Mouse (Mus musculus) bone marrow macrophage, adult 2 months (primary cell): ENCODE data around the gene Gm11559. TPM values are rescaled to one million over a fixed set of nuclear protein-coding genes. Genes with fewer than 3 reads are reported as not detected.

Experiments
- H3K27ac ChIP-seq: 2 replicates; pipeline ENCODE4 v1.5.1; 2012; ENCODE audit warnings: low read depth, low read length; ENCODE audit not compliant: insufficient read depth
- H3K4me1 ChIP-seq: 2 replicates; pipeline ENCODE4 v1.6.1; 2012; ENCODE audit warnings: low read length; ENCODE audit not compliant: control insufficient read depth, insufficient read depth
- H3K4me3 ChIP-seq: 2 replicates; pipeline ENCODE4 v1.5.1; 2012; ENCODE audit warnings: mild to moderate bottlenecking, low read length, moderate library complexity; ENCODE audit not compliant: insufficient read depth
- CTCF ChIP-seq: IDR thresholded peaks from 2 replicates; pipeline ENCODE4 v1.5.1; 2012; ENCODE audit warnings: low read depth, mild to moderate bottlenecking, low read length, moderate library complexity
- POLR2A ChIP-seq: IDR thresholded peaks from 2 replicates; pipeline ENCODE4 v1.6.1; 2012; ENCODE audit warnings: mild to moderate bottlenecking, low read depth, low read length, borderline replicate concordance
- polyA plus RNA-seq: library from polyadenylated mRNA; stranded (reverse); fragments of >200 nt; gene quantifications from 2 replicates; pipeline ENCODE4 v1.2.4, GENCODE M21; 2012; ENCODE audit not compliant: missing spikeins, insufficient read depth, insufficient read length

Gm11559 gene
- polyA plus RNA-seq, 1 experiment: not detected

DNA sequence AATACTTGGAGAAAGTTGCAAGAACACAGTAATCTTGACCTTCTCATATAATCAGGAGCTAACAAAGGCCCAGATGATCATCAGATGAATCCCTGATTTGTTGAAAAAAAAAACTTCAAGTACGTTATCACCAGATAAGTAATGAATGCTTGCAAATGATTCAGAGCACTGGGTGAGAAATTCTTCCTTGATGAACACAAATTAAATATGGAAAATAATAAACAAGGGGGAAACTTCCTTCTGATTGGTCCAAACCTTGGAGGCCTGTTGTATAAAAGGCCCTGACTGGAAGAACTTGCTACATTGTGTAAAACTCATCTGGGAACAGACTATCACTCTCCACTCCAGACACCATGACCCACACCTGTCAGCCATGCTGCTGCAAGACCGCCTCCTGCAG, 43.3 kb downstream of the Gm11559 start, which contains the start of gene Krtap31-1:
Krtap31-1 (plus strand) TSS at position 301 of the 400 bp plus-strand sequence.
- no peaks in the 10 kb centered on the region for H3K4me1 ChIP-seq
- H3K4me3 ChIP-seq: no peak within 1 kb of the TSS
- no peak for TF ChIP-seq POLR2A
- no peak for TF ChIP-seq CTCF
- H3K27ac ChIP-seq: no peak within 1 kb of the TSS

DNA sequence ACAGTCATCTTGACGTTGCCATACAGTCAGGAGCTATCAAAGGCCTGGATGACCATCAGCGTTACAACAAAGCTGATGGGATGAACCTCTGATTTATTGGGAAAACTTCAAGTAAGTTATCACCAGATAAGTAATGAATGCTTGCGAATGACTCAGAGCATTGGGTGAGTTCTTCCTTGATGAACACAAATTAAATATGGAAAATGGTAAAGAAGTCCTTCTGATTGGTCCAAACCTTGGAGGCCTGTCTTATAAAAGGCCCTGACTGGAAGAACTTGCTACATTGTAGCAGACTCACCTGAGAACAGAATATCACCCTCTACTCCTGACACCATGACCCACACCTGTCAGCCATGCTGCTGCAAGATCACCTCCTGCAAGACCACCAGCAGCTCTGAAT, 50.2 kb downstream of the Gm11559 start, which contains the start of gene Gm11565:
Gm11565 (plus strand) TSS at position 301 of the 400 bp plus-strand sequence.
- no peaks in the 10 kb centered on the region for H3K4me1 ChIP-seq
- H3K4me3 ChIP-seq: no peak within 1 kb of the TSS
- TF ChIP-seq POLR2A: no peak
- no peak within 1 kb of the TSS for H3K27ac ChIP-seq

Other genes with a start within 250 kb of the Gm11559 start
- not detected in 2 replicates for gene Krtap2-4, start 249.6 kb upstream of the Gm11559 start, polyA plus RNA-seq
- not detected in 2 replicates for gene Gm11562, start 244.0 kb upstream of the Gm11559 start, polyA plus RNA-seq
- not detected in 2 replicates for gene Krtap4-1, start 236.2 kb upstream of the Gm11559 start, polyA plus RNA-seq
- not detected in 2 replicates for gene Krtap4-2, start 229.4 kb upstream of the Gm11559 start, polyA plus RNA-seq
- not detected in 2 replicates for gene Krtap4-7, start 220.4 kb upstream of the Gm11559 start, polyA plus RNA-seq
- gene Gm11555, start 214.2 kb upstream of the Gm11559 start, polyA plus RNA-seq: not detected in 2 replicates
- gene Gm11563, start 205.5 kb upstream of the Gm11559 start, polyA plus RNA-seq: not detected in 2 replicates
- gene Krtap4-6, start 198.5 kb upstream of the Gm11559 start, polyA plus RNA-seq: not detected in 2 replicates
- gene Gm14190, start 173.7 kb upstream of the Gm11559 start, polyA plus RNA-seq: not detected in 2 replicates
- not detected in 2 replicates for gene Gm14180, start 130.2 kb upstream of the Gm11559 start, polyA plus RNA-seq
- not detected in 2 replicates for gene Gm11595, start 91.6 kb upstream of the Gm11559 start, polyA plus RNA-seq
- gene Krtap4-8, start 83.8 kb upstream of the Gm11559 start, polyA plus RNA-seq: not detected in 2 replicates
- not detected in 2 replicates for gene Krtap4-9, start 79.3 kb upstream of the Gm11559 start, polyA plus RNA-seq
- not detected in 2 replicates for gene Gm11596, start 71.0 kb upstream of the Gm11559 start, polyA plus RNA-seq
- not detected in 2 replicates for gene Gm11569, start 65.5 kb upstream of the Gm11559 start, polyA plus RNA-seq
- gene Gm11554, start 60.0 kb upstream of the Gm11559 start, polyA plus RNA-seq: not detected in 2 replicates
- gene Krtap4-13, start 54.6 kb upstream of the Gm11559 start, polyA plus RNA-seq: not detected in 2 replicates
- not detected in 2 replicates for gene Gm11564, start 48.8 kb upstream of the Gm11559 start, polyA plus RNA-seq
- gene 2300003K06Rik, start 26.4 kb upstream of the Gm11559 start, polyA plus RNA-seq: not detected in 2 replicates
- gene Krtap4-16, start 12.9 kb upstream of the Gm11559 start, polyA plus RNA-seq: not detected in 2 replicates
- gene Gm11568, start 6.6 kb upstream of the Gm11559 start, polyA plus RNA-seq: not detected in 2 replicates
- gene Krtap9-1, start 8.9 kb downstream of the Gm11559 start, polyA plus RNA-seq: not detected in 2 replicates
- not detected in 2 replicates for gene Gm11567, start 14.7 kb downstream of the Gm11559 start, polyA plus RNA-seq
- not detected in 2 replicates for gene Krtap31-1, start 43.4 kb downstream of the Gm11559 start, polyA plus RNA-seq
- gene Gm11565, start 50.3 kb downstream of the Gm11559 start, polyA plus RNA-seq: not detected in 2 replicates
- not detected in 2 replicates for gene Krtap31-2, start 71.8 kb downstream of the Gm11559 start, polyA plus RNA-seq
- not detected in 2 replicates for gene Krtap9-5, start 84.0 kb downstream of the Gm11559 start, polyA plus RNA-seq
- gene Krtap29-1, start 114.6 kb downstream of the Gm11559 start, polyA plus RNA-seq: not detected in 2 replicates
- gene Krtap16-1, start 122.1 kb downstream of the Gm11559 start, polyA plus RNA-seq: not detected in 2 replicates
- not detected in 2 replicates for gene Krtap17-1, start 129.5 kb downstream of the Gm11559 start, polyA plus RNA-seq
- gene Krt33a, start 151.7 kb downstream of the Gm11559 start, polyA plus RNA-seq: not detected in 2 replicates
- gene Krt33b, start 165.4 kb downstream of the Gm11559 start, polyA plus RNA-seq: not detected in 2 replicates
- not detected in 2 replicates for gene Krt34, start 177.1 kb downstream of the Gm11559 start, polyA plus RNA-seq
- gene Krt31, start 186.1 kb downstream of the Gm11559 start, polyA plus RNA-seq: not detected in 2 replicates
- gene Krt32, start 223.8 kb downstream of the Gm11559 start, polyA plus RNA-seq: not detected in 2 replicates
- gene Krt35, start 231.8 kb downstream of the Gm11559 start, polyA plus RNA-seq: not detected in 2 replicates
- not detected in 2 replicates for gene Krt36, start 241.2 kb downstream of the Gm11559 start, polyA plus RNA-seq